Mouse (Mus musculus) retina, embryonic 14.5 days (tissue): Measurements from ENCODE around the gene Parvb.

Source experiments
- DNase-seq: peaks from one replicate; pipeline ENCODE4 v3.0.0-alpha.2; 2015; ENCODE audit warnings: low spot score

Parvb gene

GRCm38 (mm10) chr15:84231721-84232561 is at the start of gene Parvb:
Gene Parvb, plus strand, starts transcription at chr15:84232043.
- DNase-seq = peak; percentile 62

- no peak for DNase-seq
Measured at GRCm38 (mm10) chr15:84183967-84184366, 47.9 kb upstream of the Parvb start.

GRCm38 (mm10) chr15:84186196-84186595 is 45.6 kb upstream of the Parvb start:
- DNase-seq = no peak

DNA sequence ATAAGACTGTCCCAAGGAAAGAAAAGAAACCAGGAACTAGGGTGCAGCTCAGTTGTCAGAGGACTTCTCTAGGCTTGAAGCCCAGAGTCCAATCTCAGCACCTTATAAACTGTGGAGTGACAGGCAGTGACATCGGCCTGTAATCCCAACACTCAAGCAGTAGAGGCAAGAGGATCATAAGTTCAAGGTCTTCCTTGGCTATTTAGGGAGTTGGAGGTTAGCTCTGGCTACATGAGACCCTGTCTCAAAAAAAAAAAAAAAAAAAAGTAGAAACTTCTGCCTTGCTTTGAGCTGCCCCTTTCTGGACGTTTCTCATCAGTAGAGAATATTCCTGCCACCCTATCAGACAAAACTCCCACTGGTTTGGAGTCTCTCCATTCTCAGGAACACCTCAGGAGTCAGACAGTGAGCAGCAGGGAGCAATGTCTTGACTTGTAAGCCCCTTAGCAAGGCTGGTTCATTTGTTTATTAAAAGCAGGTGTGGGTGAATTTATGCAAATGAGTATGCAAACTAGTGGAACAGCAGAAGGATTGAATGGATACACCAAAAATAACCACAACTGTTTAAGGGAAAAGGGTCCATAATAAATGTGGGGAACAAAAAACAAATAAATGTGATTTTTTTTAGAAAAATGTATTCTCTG is 42.8 kb upstream of the Parvb start:
- no peak for DNase-seq

GRCm38 (mm10) chr15:84189881-84190280 is 42.0 kb upstream of the Parvb start:
- peak; percentile 56 for DNase-seq

- no peak for DNase-seq
Measured at GRCm38 (mm10) chr15:84191724-84192057, 40.2 kb upstream of the Parvb start.

GRCm38 (mm10) chr15:84192058-84192791 is 39.6 kb upstream of the Parvb start, which contains the start of gene Samm50:
Gene Samm50, plus strand, starts transcription at chr15:84192241.
- DNase-seq = peak; percentile 95

DNA sequence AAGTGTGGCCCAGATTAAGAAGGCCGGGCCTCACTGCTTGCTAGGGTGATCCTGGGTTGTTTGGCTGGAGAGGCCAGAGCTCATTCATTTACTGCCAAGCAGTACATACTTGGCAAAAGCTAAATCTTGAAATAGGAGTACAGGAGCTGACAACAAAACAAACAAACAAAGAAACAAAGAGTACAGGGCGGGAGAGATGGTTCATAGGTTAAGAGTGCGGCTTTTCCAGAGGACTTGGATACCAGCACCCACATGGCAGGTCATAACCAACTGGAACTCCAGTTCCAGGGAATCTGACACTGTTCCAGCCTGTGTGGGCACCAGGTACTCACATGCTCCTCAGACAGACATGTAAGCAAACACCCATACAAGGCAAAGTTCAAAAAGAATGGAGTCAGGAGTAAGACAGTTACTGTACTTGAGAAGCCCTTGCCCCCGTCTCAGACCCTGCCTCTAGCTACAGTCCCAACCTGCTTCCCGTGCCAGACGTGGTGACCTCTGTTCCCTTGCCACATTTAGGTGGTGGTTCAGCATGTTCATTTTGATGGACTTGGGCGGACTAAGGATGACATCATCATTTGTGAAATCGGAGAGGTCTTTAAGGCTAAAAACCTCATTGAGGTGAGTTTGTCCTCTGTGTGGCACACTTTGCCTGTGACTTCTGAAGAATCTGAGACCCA is 35.2 kb upstream of the Parvb start:
- no peak for DNase-seq

DNA sequence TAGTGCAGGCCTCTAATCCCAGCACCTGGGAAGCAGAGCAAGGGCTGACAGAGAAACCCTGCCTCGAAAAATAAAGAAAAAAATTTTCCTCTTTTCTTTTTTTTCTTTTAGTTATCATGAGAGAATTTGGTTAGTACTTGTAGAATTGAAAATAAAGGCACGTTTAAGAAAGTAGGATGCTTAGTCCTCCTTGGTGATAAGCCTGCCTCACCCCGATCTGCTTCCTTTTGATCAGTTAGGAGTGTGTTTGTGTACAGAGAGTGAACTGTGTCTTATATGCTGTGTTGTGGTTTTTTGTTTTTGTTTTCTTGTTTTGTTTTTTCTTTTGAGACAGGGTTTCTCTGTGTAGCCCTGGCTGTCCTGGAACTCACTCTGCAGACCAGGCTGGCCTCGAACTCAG is 24.5 kb upstream of the Parvb start:
- no peak for DNase-seq

DNA sequence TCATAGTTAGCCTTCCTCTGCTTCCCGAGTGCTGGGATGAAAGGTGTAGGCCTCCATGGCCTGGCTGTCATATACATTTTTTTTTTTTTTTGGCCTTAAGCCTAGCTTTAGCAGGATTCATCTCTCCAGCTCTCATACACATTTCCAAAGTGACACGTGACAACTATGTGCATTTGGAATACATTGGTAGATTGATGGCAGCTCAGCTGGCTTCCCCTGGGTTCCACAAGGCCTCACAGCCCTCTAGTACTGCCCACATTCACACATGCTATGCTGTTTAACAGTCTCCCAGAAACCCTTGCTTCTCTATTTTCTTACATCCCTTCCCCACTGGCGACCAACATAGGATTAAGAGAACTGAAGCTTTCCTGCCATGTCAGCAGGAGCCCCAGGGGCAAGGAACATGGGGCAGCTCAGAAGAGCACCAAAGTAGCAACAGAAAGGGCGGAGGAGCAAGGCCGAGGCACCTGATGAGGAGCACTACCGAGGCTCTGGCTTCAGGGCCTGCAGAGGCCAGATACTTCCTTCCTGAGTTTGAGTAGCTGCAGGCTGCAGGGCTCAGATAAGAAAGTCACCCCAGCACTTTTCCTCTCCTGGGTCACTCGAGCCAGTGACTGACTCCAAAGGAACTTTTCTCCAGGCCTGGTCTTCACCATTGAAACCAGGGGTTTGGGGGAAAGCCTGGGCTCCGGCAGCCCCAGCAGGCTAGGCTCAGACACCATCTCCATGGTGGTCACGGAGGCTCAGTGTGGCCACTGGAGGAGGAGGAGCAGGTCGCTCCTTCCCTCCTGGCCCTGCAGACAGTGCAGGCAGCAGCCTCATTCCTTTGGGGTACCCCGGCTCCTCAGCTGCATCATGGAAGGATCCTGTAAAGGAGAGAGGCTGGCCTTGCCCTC is 22.1 kb upstream of the Parvb start:
- DNase-seq = no peak

DNA sequence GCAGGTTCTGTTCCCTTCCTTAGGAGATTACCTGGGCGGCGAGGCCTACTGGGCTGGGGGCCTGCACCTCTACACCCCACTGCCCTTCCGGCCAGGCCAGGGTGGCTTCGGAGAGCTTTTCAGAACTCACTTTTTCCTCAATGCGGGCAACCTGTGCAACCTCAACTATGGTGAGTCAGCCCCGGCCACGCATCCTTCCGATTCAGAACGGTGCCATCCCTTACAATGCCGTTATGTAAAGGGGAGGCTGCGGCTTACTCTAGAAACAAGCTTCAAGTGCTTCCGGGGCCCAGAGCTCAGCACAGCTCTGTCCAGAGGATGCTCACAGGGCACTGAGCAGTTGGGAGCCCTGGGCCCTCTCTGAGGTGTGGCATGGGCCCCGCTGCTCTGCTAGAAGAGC is 21.4 kb upstream of the Parvb start:
- no peak for DNase-seq

DNA sequence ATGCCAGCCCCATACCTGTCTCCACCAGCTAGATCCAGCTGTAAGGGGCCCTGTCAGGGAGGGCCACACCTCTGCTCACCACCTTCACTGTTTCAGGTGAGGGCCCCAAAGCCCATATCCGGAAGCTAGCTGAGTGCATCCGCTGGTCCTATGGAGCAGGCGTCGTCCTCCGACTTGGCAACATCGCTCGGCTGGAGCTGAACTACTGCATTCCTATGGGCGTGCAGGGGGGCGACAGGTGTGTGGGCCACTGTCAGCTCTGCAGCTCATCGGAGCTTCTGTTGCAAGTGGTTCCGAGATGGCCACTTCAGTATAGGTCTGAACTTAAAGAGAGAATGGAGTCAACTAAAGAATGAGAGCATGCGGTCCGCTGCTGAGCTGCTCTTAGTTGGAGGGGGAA is 20.9 kb upstream of the Parvb start:
- DNase-seq = no peak

DNA sequence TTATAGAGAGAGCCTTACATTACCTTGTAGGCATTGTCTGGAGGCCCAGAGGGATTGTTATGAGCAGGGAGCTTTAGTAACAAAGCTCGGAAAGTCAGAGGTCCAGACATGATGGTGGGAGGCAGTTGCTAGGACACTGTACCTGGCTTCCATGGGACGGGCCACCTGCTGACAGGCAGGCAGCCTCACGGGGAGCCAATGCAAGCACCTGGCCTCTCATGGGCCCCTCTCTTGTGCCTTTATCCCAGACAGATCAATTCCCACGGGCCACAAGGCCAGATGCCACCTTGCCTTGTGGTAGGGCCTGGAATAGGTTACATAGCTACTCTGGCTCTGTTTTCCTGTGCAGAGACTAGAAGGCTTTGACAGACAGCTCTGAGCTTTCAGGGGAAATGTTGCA is 20.3 kb upstream of the Parvb start:
- no peak for DNase-seq

- DNase-seq = peak; percentile 95
Measured at GRCm38 (mm10) chr15:84212031-84212755, 19.6 kb upstream of the Parvb start.

DNA sequence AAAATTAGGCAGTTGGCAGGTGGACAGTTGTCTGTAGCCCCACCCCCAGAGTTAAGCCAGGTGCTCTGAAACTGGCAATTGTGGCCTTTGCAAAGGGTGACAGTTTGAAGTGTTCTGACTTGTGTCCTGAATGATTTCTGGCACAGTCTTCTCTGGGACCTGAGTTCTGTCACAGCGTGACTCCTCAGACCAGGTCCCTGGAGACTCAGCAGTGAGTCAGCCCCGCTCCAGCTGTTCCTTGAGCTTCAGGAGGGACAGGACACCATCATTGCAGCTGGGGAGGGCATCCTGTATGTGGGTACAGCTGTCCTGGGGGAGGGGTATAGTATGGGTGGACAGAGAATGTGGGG is 19.1 kb upstream of the Parvb start:
- DNase-seq = no peak

DNA sequence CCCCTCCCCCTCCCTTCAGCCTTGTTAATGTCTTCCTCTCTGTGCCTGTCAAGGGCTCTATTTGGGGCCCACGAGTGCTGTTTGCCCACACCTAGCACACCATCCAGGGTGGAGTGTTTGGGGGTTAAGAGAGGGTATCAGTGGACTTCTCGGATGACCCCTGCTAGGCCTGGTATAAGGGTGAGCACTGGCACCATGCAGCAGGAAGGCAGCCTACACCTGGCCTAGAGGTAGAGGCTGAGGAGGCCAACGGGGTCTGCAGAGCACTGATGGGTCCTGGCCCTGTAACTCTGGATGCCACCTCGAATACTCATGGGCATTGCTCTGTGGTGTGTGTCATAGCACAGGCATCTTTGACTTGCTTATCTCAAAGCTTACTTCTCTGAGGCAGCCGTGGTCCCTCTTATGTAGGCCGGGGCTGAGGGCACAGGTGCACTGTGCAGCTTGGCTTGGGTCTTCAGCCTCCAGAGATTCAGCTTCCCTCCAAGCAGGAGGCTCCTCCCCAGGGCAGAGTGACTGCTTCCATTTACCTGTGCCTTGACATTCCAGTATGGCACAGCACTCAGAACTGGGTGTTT is 18.6 kb upstream of the Parvb start:
- no peak for DNase-seq

GRCm38 (mm10) chr15:84214476-84214875 is 17.4 kb upstream of the Parvb start:
- DNase-seq = no peak

DNA sequence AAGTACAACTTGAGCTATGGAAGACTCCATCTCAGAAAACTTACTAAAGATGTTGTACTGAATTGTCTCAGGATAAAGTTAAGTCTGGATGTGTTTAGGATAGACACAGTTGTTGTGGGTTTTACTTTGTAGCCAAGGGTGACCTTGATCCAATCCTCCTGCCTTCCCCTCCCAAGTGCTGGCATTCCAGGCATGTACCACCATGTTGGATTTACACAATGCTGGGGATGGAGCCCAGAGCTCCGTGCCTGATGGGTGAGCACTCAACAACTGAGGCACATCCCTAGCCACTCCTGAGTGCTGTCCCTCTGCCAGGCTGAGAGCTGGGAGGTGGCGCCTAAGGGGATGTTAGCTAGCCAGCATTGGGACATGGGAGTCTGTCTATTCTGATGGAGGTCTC is 16.6 kb upstream of the Parvb start:
- no peak for DNase-seq

- DNase-seq = no peak
Measured at GRCm38 (mm10) chr15:84216026-84216425, 15.8 kb upstream of the Parvb start.

- no peak for DNase-seq
Measured at GRCm38 (mm10) chr15:84216461-84217084, 15.3 kb upstream of the Parvb start.
